Mouse (Mus musculus): ENCODE results near the gene Serac1. TPM values are rescaled to one million over a fixed set of nuclear protein-coding genes. Genes with fewer than 3 reads are reported as not detected.

Gene Serac1
- polyA plus RNA-seq (2012; rRNA removed), result 24.3 and 25.2 TPM in 2 replicates

DNA sequence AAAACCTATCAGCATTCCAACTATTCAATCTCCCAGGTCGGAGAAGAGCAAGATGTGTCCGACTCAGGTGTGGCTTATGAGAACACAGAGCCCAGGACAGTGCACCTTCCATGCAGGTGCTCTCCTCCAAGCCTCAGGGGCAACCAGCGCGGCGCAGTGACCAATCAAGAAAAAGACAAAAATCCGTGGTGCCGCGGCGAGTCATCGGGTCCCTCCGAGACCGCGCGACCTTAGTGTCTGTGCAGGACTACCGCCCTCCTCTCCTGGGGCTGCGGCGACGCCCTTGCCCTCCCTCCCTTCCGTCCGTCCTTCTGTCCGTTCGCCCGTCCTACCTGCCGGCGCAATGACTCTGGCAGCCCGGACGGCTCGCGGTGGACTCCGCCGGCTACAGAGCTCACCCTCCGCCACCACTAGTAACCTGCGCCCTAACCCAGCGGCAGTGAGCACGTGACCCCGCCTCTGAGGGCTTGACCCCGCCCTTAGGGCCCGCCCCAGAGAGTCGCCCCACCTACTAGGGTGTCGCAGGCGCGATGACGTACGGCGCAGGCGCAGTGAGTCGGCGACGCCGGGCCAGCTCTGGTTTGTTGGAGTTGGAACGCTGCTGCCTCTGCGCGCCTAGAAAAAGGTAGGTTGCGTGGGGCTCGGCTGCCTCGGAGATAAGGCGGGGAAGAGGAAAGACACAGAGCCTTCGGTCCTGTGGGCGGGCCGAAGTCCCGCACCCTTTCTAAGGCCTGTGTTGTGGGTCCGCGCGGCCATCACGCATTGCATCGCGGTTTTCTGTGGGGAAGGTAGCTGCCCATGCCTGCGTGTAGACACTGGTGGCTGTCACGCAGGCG lies at the start of gene Serac1, which contains the start of gene Gtf2h5:
Gene Serac1 (minus strand): TSS at position 455 of the 836 bp plus-strand sequence.
Gene Gtf2h5 (plus strand): TSS at position 500 of the 836 bp plus-strand sequence.
- TF ChIP-seq POLR2A (IDR thresholded peaks at IDR 0.05; ENCODE audit: extremely low read depth, insufficient read depth, low read length) (peak; percentile 85), CTCF (IDR thresholded peaks at IDR 0.05; ENCODE audit: extremely low read depth, insufficient read depth, low read length) (no peak)
- Histone ChIP-seq H3K4me3 (ENCODE audit: insufficient read depth, low read length) (peak within 1 kb of the TSS; percentile 97), H3K27ac (ENCODE audit: insufficient read depth, low read length) (peak within 1 kb of the TSS; percentile 38; the same call in 1 of the 2 replicates), H3K4me1 (ENCODE audit: control insufficient read depth, insufficient read depth, low read length) (0 out of 2 replicates have a peak, but pooled peaks cover 2% of the 10 kb centered on the region)

DNA sequence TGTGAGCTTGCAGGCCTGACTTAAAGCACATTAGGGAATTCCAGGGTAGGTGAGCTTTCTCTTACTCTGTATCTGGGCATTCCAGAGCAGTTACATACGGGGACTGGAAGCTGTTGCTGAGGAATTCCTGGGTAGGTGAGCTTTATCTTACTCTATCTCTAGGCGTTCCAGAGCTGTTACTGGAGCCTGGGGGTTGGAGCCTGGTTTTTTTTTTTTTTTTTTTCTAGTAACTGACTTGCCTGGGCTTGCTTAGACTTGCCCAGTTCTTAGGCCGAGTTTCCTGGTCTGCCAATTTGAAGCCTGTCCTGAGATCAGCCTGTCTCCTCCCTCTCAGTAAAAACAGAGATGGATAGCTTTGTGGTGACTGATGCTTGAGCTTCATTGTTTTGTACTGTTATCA lies 48.5 kb upstream of the Serac1 start:
- Histone ChIP-seq H3K27ac (ENCODE audit: insufficient read depth, low read length) (no peak overlapping the region), H3K4me1 (ENCODE audit: control insufficient read depth, insufficient read depth, low read length) (peaks cover 4% of the 10 kb centered on the region), H3K4me3 (ENCODE audit: insufficient read depth, low read length) (no peak overlapping the region)
- TF ChIP-seq CTCF (IDR thresholded peaks at IDR 0.05; ENCODE audit: extremely low read depth, insufficient read depth, low read length) (no peak), POLR2A (IDR thresholded peaks at IDR 0.05; ENCODE audit: extremely low read depth, insufficient read depth, low read length) (no peak)

DNA sequence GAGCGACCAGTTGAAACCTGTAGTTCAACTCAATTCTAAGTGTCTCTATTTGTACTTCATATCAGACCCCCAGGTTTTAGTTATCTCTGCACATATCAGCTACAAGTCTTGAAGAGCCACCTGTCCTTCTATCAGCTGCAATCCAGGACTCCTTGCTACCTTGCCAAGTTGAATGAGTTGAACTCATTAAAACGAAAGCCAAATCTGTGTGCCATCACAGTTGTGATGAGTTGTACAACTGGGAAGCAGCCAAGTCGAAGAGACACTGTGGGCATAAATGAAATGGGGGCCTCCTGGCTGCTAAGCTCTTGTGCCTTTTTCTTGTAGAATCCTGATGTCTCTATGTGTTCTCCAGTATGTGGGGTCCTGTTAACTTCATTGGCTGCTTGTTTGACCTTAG lies 45.9 kb upstream of the Serac1 start:
- TF ChIP-seq POLR2A (IDR thresholded peaks at IDR 0.05; ENCODE audit: extremely low read depth, insufficient read depth, low read length) (no peak), CTCF (IDR thresholded peaks at IDR 0.05; ENCODE audit: extremely low read depth, insufficient read depth, low read length) (no peak)
- Histone ChIP-seq H3K4me1 (ENCODE audit: control insufficient read depth, insufficient read depth, low read length) (peaks cover 4% of the 10 kb centered on the region), H3K4me3 (ENCODE audit: insufficient read depth, low read length) (no peak overlapping the region), H3K27ac (ENCODE audit: insufficient read depth, low read length) (no peak overlapping the region)

- peaks cover 3% of the 10 kb centered on the region; the same call in 1 of the 2 replicates for H3K4me1 ChIP-seq (ENCODE audit: control insufficient read depth, insufficient read depth, low read length)
- H3K4me3 ChIP-seq (ENCODE audit: insufficient read depth, low read length), result no peak overlapping the region
- no peak overlapping the region for H3K27ac ChIP-seq (ENCODE audit: insufficient read depth, low read length)
- TF ChIP-seq CTCF (IDR thresholded peaks at IDR 0.05; ENCODE audit: extremely low read depth, insufficient read depth, low read length) (no peak), POLR2A (IDR thresholded peaks at IDR 0.05; ENCODE audit: extremely low read depth, insufficient read depth, low read length) (no peak)
Measured at GRCm38 (mm10) chr17:6123776-6124175, 44.2 kb upstream of the Serac1 start.

- no peak overlapping the region for H3K4me3 ChIP-seq (ENCODE audit: insufficient read depth, low read length)
- H3K4me1 ChIP-seq (ENCODE audit: control insufficient read depth, insufficient read depth, low read length), result peaks cover 3% of the 10 kb centered on the region; the same call in 1 of the 2 replicates
- H3K27ac ChIP-seq (ENCODE audit: insufficient read depth, low read length), result no peak overlapping the region
- TF ChIP-seq CTCF (IDR thresholded peaks at IDR 0.05; ENCODE audit: extremely low read depth, insufficient read depth, low read length), result no peak
- TF ChIP-seq POLR2A (IDR thresholded peaks at IDR 0.05; ENCODE audit: extremely low read depth, insufficient read depth, low read length), result no peak
Measured at GRCm38 (mm10) chr17:6118861-6119260, 39.3 kb upstream of the Serac1 start.

- no peak overlapping the region for H3K4me3 ChIP-seq (ENCODE audit: insufficient read depth, low read length)
- H3K27ac ChIP-seq (ENCODE audit: insufficient read depth, low read length), result no peak overlapping the region
- no peak for TF ChIP-seq POLR2A (IDR thresholded peaks at IDR 0.05; ENCODE audit: extremely low read depth, insufficient read depth, low read length)
- H3K4me1 ChIP-seq (ENCODE audit: control insufficient read depth, insufficient read depth, low read length), result peaks cover 2% of the 10 kb centered on the region; the same call in 1 of the 2 replicates
Measured at GRCm38 (mm10) chr17:6117917-6118316, 38.4 kb upstream of the Serac1 start.

- H3K27ac ChIP-seq (ENCODE audit: insufficient read depth, low read length), result no peak overlapping the region
- TF ChIP-seq POLR2A (IDR thresholded peaks at IDR 0.05; ENCODE audit: extremely low read depth, insufficient read depth, low read length), result no peak
- peaks cover 2% of the 10 kb centered on the region; the same call in 1 of the 2 replicates for H3K4me1 ChIP-seq (ENCODE audit: control insufficient read depth, insufficient read depth, low read length)
- H3K4me3 ChIP-seq (ENCODE audit: insufficient read depth, low read length), result no peak overlapping the region
Measured at GRCm38 (mm10) chr17:6117148-6117725, 37.7 kb upstream of the Serac1 start.

DNA sequence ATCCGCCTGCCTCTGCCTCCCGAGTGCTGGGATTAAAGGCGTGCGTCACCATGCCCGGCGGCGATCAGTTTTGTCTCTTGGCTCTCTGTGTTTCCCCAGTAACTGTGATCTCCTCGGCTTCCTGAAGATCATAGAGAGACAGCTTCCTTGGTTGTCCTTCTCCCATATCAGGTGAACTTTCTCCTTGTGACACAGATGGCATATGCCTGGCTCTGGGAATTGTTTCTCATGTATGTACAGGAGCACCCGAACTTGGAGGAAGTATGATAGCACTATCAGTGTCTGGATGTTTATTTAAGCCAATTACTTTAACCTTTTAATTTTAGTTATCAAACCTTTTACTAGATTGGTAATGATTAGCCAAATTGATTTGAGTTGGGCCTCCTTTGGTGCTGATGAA lies 35.5 kb upstream of the Serac1 start:
- TF ChIP-seq POLR2A (IDR thresholded peaks at IDR 0.05; ENCODE audit: extremely low read depth, insufficient read depth, low read length) (no peak), CTCF (IDR thresholded peaks at IDR 0.05; ENCODE audit: extremely low read depth, insufficient read depth, low read length) (no peak)
- no peak overlapping the region for H3K4me3 ChIP-seq (ENCODE audit: insufficient read depth, low read length)

GRCm38 (mm10) chr17:6113653-6114052 lies 34.1 kb upstream of the Serac1 start:
- TF ChIP-seq CTCF (IDR thresholded peaks at IDR 0.05; ENCODE audit: extremely low read depth, insufficient read depth, low read length), result no peak
- TF ChIP-seq POLR2A (IDR thresholded peaks at IDR 0.05; ENCODE audit: extremely low read depth, insufficient read depth, low read length), result no peak
- Histone ChIP-seq H3K27ac (ENCODE audit: insufficient read depth, low read length) (no peak overlapping the region), H3K4me3 (ENCODE audit: insufficient read depth, low read length) (no peak overlapping the region), H3K4me1 (ENCODE audit: control insufficient read depth, insufficient read depth, low read length) (no peaks in the 10 kb centered on the region; the same call in 1 of the 2 replicates)

More for the DNA sequence above, 35.5 kb upstream of the Serac1 start:
- H3K4me1 ChIP-seq (ENCODE audit: control insufficient read depth, insufficient read depth, low read length), result peaks cover 2% of the 10 kb centered on the region; the same call in 1 of the 2 replicates
- no peak overlapping the region for H3K27ac ChIP-seq (ENCODE audit: insufficient read depth, low read length)
